Mouse (Mus musculus): ENCODE results near the gene Tmcc3.

The Tmcc3 gene

DNA sequence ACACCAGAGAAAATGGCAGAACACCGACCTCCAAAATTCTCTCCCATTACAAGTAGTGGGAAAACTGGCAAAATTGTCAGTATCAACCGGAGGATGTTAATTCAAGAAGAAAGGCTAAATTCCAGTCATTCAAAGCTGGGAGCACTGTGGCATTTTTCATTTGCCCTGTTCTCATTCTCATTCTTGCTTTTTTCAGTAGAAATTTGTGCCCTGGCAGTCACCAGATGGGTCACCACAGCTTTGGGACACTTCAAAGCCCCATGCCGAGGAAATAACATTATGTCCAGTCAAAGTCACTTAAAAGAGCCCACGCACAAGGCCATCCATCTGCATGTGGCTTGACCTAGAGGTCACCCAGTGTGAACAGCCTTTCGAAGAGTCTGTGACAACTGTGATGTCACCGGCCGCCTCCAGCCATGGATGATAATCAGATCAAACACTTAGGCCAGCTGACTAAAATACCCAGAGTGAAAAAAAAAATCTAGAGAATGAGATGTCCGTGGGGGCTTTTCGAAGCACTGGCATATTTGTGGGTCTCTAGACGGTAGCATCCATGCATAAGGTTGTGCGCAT, 319.9 kb downstream of the Tmcc3 start:
- no peak for DNase-seq (ENCODE audit: low read depth, low spot score)

DNA sequence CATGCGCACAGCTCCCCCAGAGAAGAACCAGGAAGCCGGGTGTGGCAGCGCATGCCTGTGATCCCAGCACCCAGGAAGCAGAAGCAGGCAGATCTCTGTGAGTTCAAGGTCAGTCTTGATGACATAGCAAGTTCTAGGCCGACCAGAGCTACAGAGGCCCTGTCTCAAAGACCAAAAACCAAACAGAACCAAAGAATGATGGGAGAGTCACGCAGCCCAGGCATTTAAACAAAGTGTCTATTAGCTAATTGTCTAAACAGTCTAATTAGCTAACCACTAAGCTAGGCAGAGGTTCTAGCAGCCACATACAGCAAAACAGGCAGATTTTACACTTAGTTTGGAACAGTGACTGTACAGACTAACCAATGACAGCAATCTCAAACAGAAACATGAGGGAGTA, 320.5 kb downstream of the Tmcc3 start:
- no peak for DNase-seq (ENCODE audit: low read depth, low spot score)

GRCm38 (mm10) chr10:94638599-94638998, 326.9 kb downstream of the Tmcc3 start:
- no peak for DNase-seq (ENCODE audit: low read depth, low spot score)

DNA sequence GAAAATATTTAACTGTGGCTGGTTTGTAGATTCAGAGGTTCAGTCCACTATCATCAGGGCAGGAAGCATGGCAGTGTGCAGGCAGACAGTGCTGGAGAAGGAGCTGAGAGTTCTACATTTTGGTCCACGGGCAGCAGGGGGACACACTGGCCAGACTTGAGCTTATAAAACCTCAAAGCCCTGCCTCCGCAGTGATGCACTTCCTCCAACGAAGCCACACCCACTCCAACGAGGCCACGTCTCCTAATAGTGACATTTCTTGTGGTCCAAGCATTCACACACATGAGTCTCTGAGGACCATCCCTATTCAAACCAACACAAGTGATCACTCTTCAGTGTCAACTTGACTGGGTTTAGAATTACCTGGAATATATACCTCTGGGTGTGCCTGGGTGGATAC, 327.5 kb downstream of the Tmcc3 start:
- no peak for DNase-seq (ENCODE audit: low read depth, low spot score)

GRCm38 (mm10) chr10:94640067-94640466, 328.3 kb downstream of the Tmcc3 start:
- no peak for DNase-seq (ENCODE audit: low read depth, low spot score)
